Mouse (Mus musculus): ENCODE data around the gene Lin52. TPM values are rescaled to one million over a fixed set of nuclear protein-coding genes. Genes with fewer than 3 reads are reported as not detected.

Gene Lin52
- 14.2 and 14.7 TPM in 2 replicates for polyA plus RNA-seq (2014; fragmentation: Nextera tagmentation; extraction: Ambion mirVana)

GRCm38 (mm10) chr12:84450718-84451646 lies at the start of gene Lin52, which contains the start of gene Aldh6a1:
TSS of gene Lin52 (plus strand) at chr12:84451422.
TSS of gene Aldh6a1 (minus strand) at chr12:84451004.
- Histone ChIP-seq H3K27ac (replicated peaks in 1 of 2; ENCODE audit: control insufficient read depth in 1 of 2, insufficient read depth in 1 of 2, low read depth in 2 of 2, low read length in 2 of 2) (peak within 1 kb of the TSS; percentile 82 to 87), H3K9me3 (ENCODE audit: control insufficient read depth, low read length) (no peaks in the 10 kb centered on the region), H3K4me1 (ENCODE audit: control insufficient read depth in 2 of 2, insufficient read depth in 2 of 2, low read length in 2 of 2) (peaks cover 2 to 20% of the 10 kb centered on the region in 2 experiments), H3K27me3 (ENCODE audit: control insufficient read depth, insufficient read depth, low read length) (no peaks in the 10 kb centered on the region), H3K9ac (ENCODE audit: low read length) (peak within 1 kb of the TSS; percentile 80), H3K4me2 (ENCODE audit: low read length) (peak within 1 kb of the TSS; percentile 97), H3K36me3 (ENCODE audit: control insufficient read depth, insufficient read depth, low read length) (no peaks in the 10 kb centered on the region), H3K4me3 (ENCODE audit: control insufficient read depth in 1 of 2, insufficient read depth in 1 of 2, low read depth in 1 of 2, low read length in 2 of 2) (peak within 1 kb of the TSS; percentile 81 to 82)
- peak; percentile 98 for ATAC-seq (ENCODE audit: insufficient number of reproducible peaks, insufficient read depth, low FRiP score, low read depth)
- WGBS: under 1% methylated on average over 49 of the region's 49 CpGs

- 0 out of 2 replicates have a peak, but pooled peaks cover 3% of the 10 kb centered on the region for H3K36me3 ChIP-seq (ENCODE audit: control insufficient read depth, insufficient read depth, low read length)
- peaks cover 0 to 5% of the 10 kb centered on the region in 2 experiments; a peak in 2 of 4 replicates for H3K4me1 ChIP-seq (ENCODE audit: control insufficient read depth in 2 of 2, insufficient read depth in 2 of 2, low read length in 2 of 2)
- no peak for ATAC-seq (ENCODE audit: insufficient number of reproducible peaks, insufficient read depth, low FRiP score, low read depth)
- H3K9me3 ChIP-seq (ENCODE audit: control insufficient read depth, low read length): peaks cover 5% of the 10 kb centered on the region; the same call in 1 of the 2 replicates
- H3K4me3 ChIP-seq (ENCODE audit: control insufficient read depth in 1 of 2, insufficient read depth in 1 of 2, low read depth in 1 of 2, low read length in 2 of 2): no peak overlapping the region
- WGBS: 37% methylated on average over 9 of the region's 9 CpGs
- no peak overlapping the region for H3K4me2 ChIP-seq (ENCODE audit: low read length)
- no peak overlapping the region for H3K9ac ChIP-seq (ENCODE audit: low read length)
- no peaks in the 10 kb centered on the region for H3K27me3 ChIP-seq (ENCODE audit: control insufficient read depth, insufficient read depth, low read length)
- no peak overlapping the region for H3K27ac ChIP-seq (replicated peaks in 1 of 2; ENCODE audit: control insufficient read depth in 1 of 2, insufficient read depth in 1 of 2, low read depth in 2 of 2, low read length in 2 of 2)
Measured at GRCm38 (mm10) chr12:84402923-84403322, 48.3 kb upstream of the Lin52 start.

- Histone ChIP-seq H3K27me3 (ENCODE audit: control insufficient read depth, insufficient read depth, low read length) (no peaks in the 10 kb centered on the region), H3K4me1 (ENCODE audit: control insufficient read depth in 2 of 2, insufficient read depth in 2 of 2, low read length in 2 of 2) (peaks cover 0 to 5% of the 10 kb centered on the region in 2 experiments; a peak in 2 of 4 replicates)
- WGBS: 87% methylated on average over 6 of the region's 6 CpGs
Measured at GRCm38 (mm10) chr12:84404541-84404940, 46.7 kb upstream of the Lin52 start.

GRCm38 (mm10) chr12:84407259-84407658 lies 44.0 kb upstream of the Lin52 start:
- H3K4me3 ChIP-seq (ENCODE audit: control insufficient read depth in 1 of 2, insufficient read depth in 1 of 2, low read depth in 1 of 2, low read length in 2 of 2): no peak overlapping the region
- no peak for ATAC-seq (ENCODE audit: insufficient number of reproducible peaks, insufficient read depth, low FRiP score, low read depth)
- no peak overlapping the region for H3K4me2 ChIP-seq (ENCODE audit: low read length)
- H3K4me1 ChIP-seq (ENCODE audit: control insufficient read depth in 2 of 2, insufficient read depth in 2 of 2, low read length in 2 of 2): peaks cover 0 to 5% of the 10 kb centered on the region in 2 experiments; a peak in 2 of 4 replicates
- H3K9me3 ChIP-seq (ENCODE audit: control insufficient read depth, low read length): peaks cover 5% of the 10 kb centered on the region; the same call in 1 of the 2 replicates
- H3K27me3 ChIP-seq (ENCODE audit: control insufficient read depth, insufficient read depth, low read length): no peaks in the 10 kb centered on the region
- no peak overlapping the region for H3K27ac ChIP-seq (replicated peaks in 1 of 2; ENCODE audit: control insufficient read depth in 1 of 2, insufficient read depth in 1 of 2, low read depth in 2 of 2, low read length in 2 of 2)
- WGBS: 62% methylated on average over 4 of the region's 4 CpGs
- H3K9ac ChIP-seq (ENCODE audit: low read length): no peak overlapping the region
- H3K36me3 ChIP-seq (ENCODE audit: control insufficient read depth, insufficient read depth, low read length): 0 out of 2 replicates have a peak, but pooled peaks cover 3% of the 10 kb centered on the region

More at GRCm38 (mm10) chr12:84404541-84404940, 46.7 kb upstream of the Lin52 start:
- Histone ChIP-seq H3K27ac (replicated peaks in 1 of 2; ENCODE audit: control insufficient read depth in 1 of 2, insufficient read depth in 1 of 2, low read depth in 2 of 2, low read length in 2 of 2) (no peak overlapping the region), H3K4me2 (ENCODE audit: low read length) (no peak overlapping the region), H3K9ac (ENCODE audit: low read length) (no peak overlapping the region), H3K36me3 (ENCODE audit: control insufficient read depth, insufficient read depth, low read length) (0 out of 2 replicates have a peak, but pooled peaks cover 3% of the 10 kb centered on the region), H3K4me3 (ENCODE audit: control insufficient read depth in 1 of 2, insufficient read depth in 1 of 2, low read depth in 1 of 2, low read length in 2 of 2) (no peak overlapping the region), H3K9me3 (ENCODE audit: control insufficient read depth, low read length) (peaks cover 5% of the 10 kb centered on the region; the same call in 1 of the 2 replicates)
- ATAC-seq (ENCODE audit: insufficient number of reproducible peaks, insufficient read depth, low FRiP score, low read depth): no peak

- H3K9ac ChIP-seq (ENCODE audit: low read length): peak overlapping the region; percentile 90
- ATAC-seq (ENCODE audit: insufficient number of reproducible peaks, insufficient read depth, low FRiP score, low read depth): peak; percentile 66
- no peaks in the 10 kb centered on the region for H3K27me3 ChIP-seq (ENCODE audit: control insufficient read depth, insufficient read depth, low read length)
- WGBS: 2% methylated on average over 46 of the region's 52 CpGs
- H3K4me2 ChIP-seq (ENCODE audit: low read length): peak overlapping the region; percentile 81
- peak overlapping the region; percentile 68 to 90 for H3K27ac ChIP-seq (replicated peaks in 1 of 2; ENCODE audit: control insufficient read depth in 1 of 2, insufficient read depth in 1 of 2, low read depth in 2 of 2, low read length in 2 of 2)
- H3K4me3 ChIP-seq (ENCODE audit: control insufficient read depth in 1 of 2, insufficient read depth in 1 of 2, low read depth in 1 of 2, low read length in 2 of 2): peak overlapping the region; percentile 78 to 90
- H3K36me3 ChIP-seq (ENCODE audit: control insufficient read depth, insufficient read depth, low read length): no peaks in the 10 kb centered on the region
- H3K9me3 ChIP-seq (ENCODE audit: control insufficient read depth, low read length): peaks cover 5% of the 10 kb centered on the region; the same call in 1 of the 2 replicates
- peaks cover 0 to under 1% of the 10 kb centered on the region in 2 experiments; a peak in 2 of 4 replicates for H3K4me1 ChIP-seq (ENCODE audit: control insufficient read depth in 2 of 2, insufficient read depth in 2 of 2, low read length in 2 of 2)
Measured at GRCm38 (mm10) chr12:84407874-84408818, 43.1 kb upstream of the Lin52 start.

GRCm38 (mm10) chr12:84408819-84409507 lies 42.3 kb upstream of the Lin52 start, which contains the start of the genes Entpd5 and Bbof1:
TSS of gene Entpd5 (minus strand) at chr12:84409029.
TSS of gene Bbof1 (plus strand) at chr12:84409071.
- WGBS: 1% methylated on average over 60 of the region's 63 CpGs
- no peaks in the 10 kb centered on the region for H3K4me1 ChIP-seq (ENCODE audit: control insufficient read depth in 2 of 2, insufficient read depth in 2 of 2, low read length in 2 of 2)
- H3K4me3 ChIP-seq (ENCODE audit: control insufficient read depth in 1 of 2, insufficient read depth in 1 of 2, low read depth in 1 of 2, low read length in 2 of 2): peak within 1 kb of the TSS; percentile 78 to 90
- H3K36me3 ChIP-seq (ENCODE audit: control insufficient read depth, insufficient read depth, low read length): no peaks in the 10 kb centered on the region
- peak within 1 kb of the TSS; percentile 68 to 90 for H3K27ac ChIP-seq (replicated peaks in 1 of 2; ENCODE audit: control insufficient read depth in 1 of 2, insufficient read depth in 1 of 2, low read depth in 2 of 2, low read length in 2 of 2)
- peaks cover 5% of the 10 kb centered on the region; the same call in 1 of the 2 replicates for H3K9me3 ChIP-seq (ENCODE audit: control insufficient read depth, low read length)
- H3K27me3 ChIP-seq (ENCODE audit: control insufficient read depth, insufficient read depth, low read length): no peaks in the 10 kb centered on the region
- peak within 1 kb of the TSS; percentile 90 for H3K9ac ChIP-seq (ENCODE audit: low read length)
- H3K4me2 ChIP-seq (ENCODE audit: low read length): peak within 1 kb of the TSS; percentile 81
- peak; percentile 90 for ATAC-seq (ENCODE audit: insufficient number of reproducible peaks, insufficient read depth, low FRiP score, low read depth)
